Mouse (Mus musculus): ENCODE measurements at regions not wholly inside any gene's neighbourhood (a gene's known extent, or its start where the extent isn't known, plus 50 kb on each side); places are given as distances from the start of the nearest gene placed in this dataset.

DNA sequence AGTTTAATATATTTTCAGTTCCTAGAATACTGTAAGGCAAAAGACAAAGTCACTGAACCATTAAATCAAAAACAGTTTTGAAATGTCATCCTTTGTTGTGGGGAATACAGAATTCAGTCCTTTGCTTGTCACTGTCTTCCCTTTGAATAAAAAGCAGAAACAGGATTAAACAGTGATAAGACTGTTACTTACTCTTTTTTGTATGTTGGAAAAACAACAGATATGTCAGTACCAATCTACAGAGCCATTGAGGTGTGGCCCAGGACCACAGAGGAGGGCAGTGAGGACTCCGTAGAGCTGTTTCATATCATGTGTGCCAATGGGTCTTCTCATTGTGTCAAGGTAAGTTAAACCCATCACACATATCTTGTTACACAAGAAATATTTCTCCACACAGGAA, 55.6 kb upstream of the Mbnl1 start:
- DNase-seq: no peak

DNA sequence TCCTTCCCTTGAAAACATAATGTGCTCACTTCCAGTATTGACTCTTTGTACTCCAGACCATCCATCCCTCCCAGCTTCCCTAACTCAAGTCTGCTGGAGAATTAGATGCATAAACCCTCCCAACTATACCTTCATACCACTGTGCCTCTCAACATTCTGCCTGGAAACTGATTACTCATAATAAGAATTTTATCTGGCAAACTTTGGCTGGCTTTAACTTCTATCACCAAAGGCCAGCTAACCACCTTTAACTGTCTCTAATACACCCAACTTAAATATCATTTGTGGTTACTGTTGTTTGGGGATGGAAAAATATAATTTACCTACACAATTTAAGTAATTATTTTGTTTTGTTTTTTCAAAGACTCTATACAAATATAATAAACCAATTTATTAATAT, 54.0 kb upstream of the Mbnl1 start:
- DNase-seq: no peak

DNA sequence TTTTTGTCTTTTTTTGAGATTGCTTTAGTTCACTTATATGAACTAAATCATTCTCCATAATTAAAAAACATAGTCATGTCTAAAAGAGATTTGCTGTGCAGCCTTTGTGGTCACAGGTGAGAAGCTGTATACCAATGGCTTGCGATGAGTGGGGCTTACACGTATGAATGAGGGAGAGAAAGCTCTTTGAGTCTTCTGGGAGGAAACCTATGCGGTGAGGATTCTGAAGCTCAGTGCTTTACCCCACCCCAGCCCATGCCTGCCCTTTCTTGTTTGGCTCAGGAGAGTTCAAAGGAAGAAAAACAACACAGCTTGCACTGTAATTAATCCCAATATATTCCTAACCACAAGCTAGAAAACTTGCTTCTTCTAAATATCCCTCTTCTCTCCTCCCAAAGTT, 53.4 kb upstream of the Mbnl1 start:
- DNase-seq: no peak

All from cerebellum, adult 11 months (tissue).